Mouse (Mus musculus): ENCODE data around the gene Scamp3. TPM values are rescaled to one million over a fixed set of nuclear protein-coding genes. Genes with fewer than 3 reads are reported as not detected.

The Scamp3 gene
- polyA plus RNA-seq, 1 experiment from 2014 or later = 135 TPM

GRCm38 (mm10) chr3:89183959-89184315 is 6.7 kb downstream of the Scamp3 start:
- Histone ChIP-seq H3K9me3 (no peaks in the 10 kb centered on the region), H3K4me1 (replicated peaks) (peaks cover 33% of the 10 kb centered on the region), H3K9ac (peak overlapping the region; percentile 92), H3K36me3 (peaks cover 65% of the 10 kb centered on the region), H3K4me3 (peak overlapping the region; percentile 60), H3K27ac (replicated peaks) (peak overlapping the region; percentile 92), H3K4me2 (peak overlapping the region; percentile 99), H3K27me3 (no peaks in the 10 kb centered on the region)
- WGBS = 75% methylated on average over 6 of the region's 6 CpGs
- no peak for ATAC-seq (ENCODE audit: low read depth)

- no peak for ATAC-seq (ENCODE audit: low read depth)
- H3K9me3 ChIP-seq = no peaks in the 10 kb centered on the region
- H3K4me3 ChIP-seq = no peak overlapping the region
- H3K4me2 ChIP-seq = no peak overlapping the region
- peaks cover 29% of the 10 kb centered on the region for H3K4me1 ChIP-seq (replicated peaks)
- peak overlapping the region; percentile 5; the same call in 1 of the 2 replicates for H3K9ac ChIP-seq
- H3K27me3 ChIP-seq = no peaks in the 10 kb centered on the region
- H3K36me3 ChIP-seq = peaks cover 37% of the 10 kb centered on the region
- WGBS = 46% methylated on average over 23 of the region's 23 CpGs
- no peak overlapping the region for H3K27ac ChIP-seq (replicated peaks)
Observed at GRCm38 (mm10) chr3:89187197-89187596, 9.9 kb downstream of the Scamp3 start.

DNA sequence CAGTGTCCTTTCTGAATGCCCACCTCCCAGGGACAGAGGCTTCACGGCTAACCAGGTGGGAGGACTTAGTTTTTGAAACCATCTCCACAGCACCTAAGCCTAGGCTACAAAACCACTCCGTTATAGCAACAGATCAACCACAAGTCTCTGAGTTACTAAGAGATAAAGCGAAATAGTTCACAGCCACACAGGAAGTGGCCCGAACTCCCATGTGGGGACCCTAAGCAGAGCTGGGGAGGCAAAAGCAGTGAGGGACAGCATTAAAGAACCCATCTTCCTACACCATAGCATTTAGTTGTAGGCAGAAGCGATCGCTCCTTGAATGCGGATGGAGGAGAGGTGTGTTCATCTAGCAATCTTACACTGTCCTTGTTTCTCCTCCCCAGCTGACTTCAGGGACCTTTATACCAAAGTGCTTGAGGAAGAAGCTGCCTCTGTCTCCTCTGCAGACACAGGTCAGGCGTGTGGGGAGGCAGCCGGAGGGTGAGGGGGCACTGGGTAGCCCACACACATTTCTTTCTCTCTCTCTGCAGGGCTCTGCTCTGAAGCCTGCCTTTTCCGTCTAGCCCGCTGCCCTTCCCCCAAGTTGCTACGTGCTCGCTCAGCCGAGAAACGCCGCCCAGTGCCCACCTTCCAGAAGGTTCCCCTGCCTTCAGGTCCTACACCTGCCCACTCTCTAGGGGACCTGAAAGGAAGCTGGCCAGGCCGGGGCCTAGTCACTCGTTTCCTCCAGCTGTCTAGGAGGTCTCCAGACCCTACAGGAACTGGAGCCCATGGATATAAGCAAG is 10.6 kb downstream of the Scamp3 start:
- H3K9ac ChIP-seq = no peak overlapping the region
- peaks cover 25% of the 10 kb centered on the region for H3K4me1 ChIP-seq (replicated peaks)
- 77% methylated on average over 18 of the region's 18 CpGs for WGBS

GRCm38 (mm10) chr3:89188478-89188875 is 11.2 kb downstream of the Scamp3 start:
- no peaks in the 10 kb centered on the region for H3K27me3 ChIP-seq
- no peak overlapping the region for H3K9ac ChIP-seq
- H3K36me3 ChIP-seq = peaks cover 32% of the 10 kb centered on the region
- H3K4me2 ChIP-seq = no peak overlapping the region
- no peak overlapping the region for H3K27ac ChIP-seq (replicated peaks)
- H3K4me1 ChIP-seq (replicated peaks) = peaks cover 23% of the 10 kb centered on the region
- ATAC-seq (ENCODE audit: low read depth) = no peak
- 71% methylated on average over 12 of the region's 12 CpGs for WGBS
- no peak overlapping the region for H3K4me3 ChIP-seq
- no peaks in the 10 kb centered on the region for H3K9me3 ChIP-seq

More for the DNA sequence above, 10.6 kb downstream of the Scamp3 start:
- Histone ChIP-seq H3K36me3 (peaks cover 32% of the 10 kb centered on the region), H3K9me3 (no peaks in the 10 kb centered on the region), H3K4me3 (no peak overlapping the region), H3K27ac (replicated peaks) (no peak overlapping the region), H3K4me2 (no peak overlapping the region), H3K27me3 (no peaks in the 10 kb centered on the region)
- ATAC-seq (ENCODE audit: low read depth) = no peak

DNA sequence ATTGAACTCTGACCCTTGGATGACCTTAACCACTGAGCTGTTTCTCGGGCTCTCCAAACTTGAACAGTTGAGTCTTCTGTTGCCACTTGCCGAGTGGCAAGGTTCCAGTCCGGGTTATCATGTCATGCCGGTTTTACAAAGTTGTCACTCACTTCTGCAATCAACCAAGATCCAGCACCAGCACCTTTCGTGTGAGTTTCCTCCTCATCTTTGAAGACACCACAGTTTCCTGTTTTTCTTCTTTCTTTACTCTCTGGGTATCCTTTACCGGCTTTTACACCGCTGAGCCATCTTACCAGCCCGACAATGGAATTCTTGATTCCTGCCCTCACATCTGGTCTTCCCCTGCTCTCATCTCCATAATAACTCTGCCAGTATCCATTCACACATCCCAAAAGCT is 13.2 kb downstream of the Scamp3 start:
- no peak for ATAC-seq (ENCODE audit: low read depth)
- H3K36me3 ChIP-seq = peaks cover 32% of the 10 kb centered on the region
- 84% methylated on average over 8 of the region's 8 CpGs for WGBS

GRCm38 (mm10) chr3:89193351-89193750 is 16.1 kb downstream of the Scamp3 start:
- Histone ChIP-seq H3K36me3 (peaks cover 10% of the 10 kb centered on the region), H3K9ac (no peak overlapping the region), H3K27me3 (no peaks in the 10 kb centered on the region), H3K4me1 (replicated peaks) (peaks cover 13% of the 10 kb centered on the region), H3K4me3 (no peak overlapping the region), H3K4me2 (no peak overlapping the region), H3K27ac (replicated peaks) (no peak overlapping the region), H3K9me3 (no peaks in the 10 kb centered on the region)
- no peak for ATAC-seq (ENCODE audit: low read depth)
- 79% methylated on average over 1 of the region's 1 CpGs for WGBS

More for the DNA sequence above, 13.2 kb downstream of the Scamp3 start:
- Histone ChIP-seq H3K4me2 (no peak overlapping the region), H3K9me3 (no peaks in the 10 kb centered on the region), H3K27me3 (no peaks in the 10 kb centered on the region), H3K4me3 (no peak overlapping the region), H3K4me1 (replicated peaks) (peaks cover 4% of the 10 kb centered on the region), H3K9ac (no peak overlapping the region), H3K27ac (replicated peaks) (no peak overlapping the region)

DNA sequence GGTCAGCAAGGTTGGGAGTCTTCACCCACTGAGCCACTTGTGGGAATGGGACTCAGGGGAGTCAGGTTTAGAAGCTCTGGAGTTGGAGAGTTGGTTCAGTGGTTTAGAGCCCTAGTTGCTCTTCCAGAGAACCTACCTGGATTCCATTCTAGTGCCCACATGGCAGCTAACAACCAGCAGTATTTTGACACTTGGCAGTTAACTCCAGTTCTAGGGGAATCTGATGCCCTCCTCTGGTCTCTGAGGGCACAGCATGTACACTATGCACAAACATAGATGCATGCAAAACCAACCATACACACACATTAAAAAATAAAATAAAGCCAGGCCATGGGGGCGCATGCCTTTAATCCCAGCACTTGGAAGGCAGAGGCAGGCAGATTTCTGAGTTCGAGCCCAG is 16.6 kb downstream of the Scamp3 start:
- Histone ChIP-seq H3K27ac (replicated peaks) (no peak overlapping the region), H3K27me3 (no peaks in the 10 kb centered on the region), H3K4me1 (replicated peaks) (peaks cover 13% of the 10 kb centered on the region), H3K9ac (no peak overlapping the region), H3K9me3 (no peaks in the 10 kb centered on the region), H3K4me2 (no peak overlapping the region), H3K4me3 (no peak overlapping the region), H3K36me3 (peaks cover 5% of the 10 kb centered on the region; the same call in 1 of the 2 replicates)
- ATAC-seq (ENCODE audit: low read depth) = no peak
- 92% methylated on average over 2 of the region's 2 CpGs for WGBS

DNA sequence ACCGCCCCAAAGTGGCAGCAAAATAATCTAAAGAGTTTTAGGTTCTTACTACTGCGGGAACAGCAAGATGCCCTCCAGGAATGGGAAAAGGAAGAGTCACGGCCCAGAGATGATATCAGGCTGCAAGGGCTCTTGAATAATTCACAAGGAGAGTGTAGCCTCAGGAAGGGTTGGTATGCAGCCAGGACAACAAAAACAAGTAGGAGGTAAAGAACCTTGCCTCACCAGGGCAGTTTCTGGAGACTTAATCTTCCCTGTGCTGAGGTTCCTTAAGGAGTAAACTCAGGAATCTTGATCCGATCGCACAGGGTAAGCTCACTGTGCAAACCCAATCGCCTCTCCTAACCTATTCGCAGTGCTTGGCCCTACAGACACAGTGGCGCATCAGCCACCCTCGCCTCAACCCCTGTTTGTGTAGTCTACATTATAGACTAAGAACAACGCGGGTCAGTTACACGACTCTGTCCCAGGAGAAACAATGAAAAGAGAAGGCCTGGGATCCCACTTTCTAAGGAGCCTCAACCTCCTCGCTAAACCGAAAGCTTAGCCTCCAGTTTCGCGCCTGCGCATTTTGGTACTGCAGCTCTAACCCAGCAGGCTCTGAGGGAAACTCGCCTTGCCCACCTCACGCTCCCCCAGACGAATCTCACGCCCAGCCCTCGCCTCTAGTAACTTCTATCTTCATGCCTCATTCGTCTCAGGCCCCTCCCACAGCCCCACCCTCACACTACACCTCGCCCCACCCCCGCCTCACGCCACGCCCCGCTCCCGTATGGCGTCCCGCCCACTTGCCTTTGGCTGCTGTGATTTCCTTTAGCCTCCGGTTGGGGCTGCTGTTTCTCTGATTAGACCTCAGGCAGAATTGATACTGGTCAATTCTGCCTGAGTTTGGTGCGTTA is 19.0 kb downstream of the Scamp3 start:
- WGBS = 8% methylated on average over 33 of the region's 33 CpGs
- peak; percentile 98 for ATAC-seq (ENCODE audit: low read depth)
- H3K27me3 ChIP-seq = no peaks in the 10 kb centered on the region

GRCm38 (mm10) chr3:89199839-89200238 is 22.6 kb downstream of the Scamp3 start:
- H3K27me3 ChIP-seq = no peaks in the 10 kb centered on the region
- no peak overlapping the region for H3K27ac ChIP-seq (replicated peaks)
- H3K4me2 ChIP-seq = no peak overlapping the region
- peaks cover 24% of the 10 kb centered on the region for H3K4me1 ChIP-seq (replicated peaks)
- H3K9me3 ChIP-seq = no peaks in the 10 kb centered on the region
- no peak overlapping the region for H3K9ac ChIP-seq
- 85% methylated on average over 3 of the region's 3 CpGs for WGBS
- no peak for ATAC-seq (ENCODE audit: low read depth)
- peaks cover 10% of the 10 kb centered on the region for H3K36me3 ChIP-seq
- H3K4me3 ChIP-seq = no peak overlapping the region

More for the DNA sequence above, 19.0 kb downstream of the Scamp3 start:
- H3K36me3 ChIP-seq = no peaks in the 10 kb centered on the region
- H3K4me2 ChIP-seq = peak overlapping the region; percentile 64
- peak overlapping the region; percentile 72 for H3K9ac ChIP-seq
- H3K9me3 ChIP-seq = no peaks in the 10 kb centered on the region
- H3K4me1 ChIP-seq (replicated peaks) = peaks cover 13% of the 10 kb centered on the region
- H3K4me3 ChIP-seq = peak overlapping the region; percentile 41
- peak overlapping the region; percentile 82 for H3K27ac ChIP-seq (replicated peaks)

DNA sequence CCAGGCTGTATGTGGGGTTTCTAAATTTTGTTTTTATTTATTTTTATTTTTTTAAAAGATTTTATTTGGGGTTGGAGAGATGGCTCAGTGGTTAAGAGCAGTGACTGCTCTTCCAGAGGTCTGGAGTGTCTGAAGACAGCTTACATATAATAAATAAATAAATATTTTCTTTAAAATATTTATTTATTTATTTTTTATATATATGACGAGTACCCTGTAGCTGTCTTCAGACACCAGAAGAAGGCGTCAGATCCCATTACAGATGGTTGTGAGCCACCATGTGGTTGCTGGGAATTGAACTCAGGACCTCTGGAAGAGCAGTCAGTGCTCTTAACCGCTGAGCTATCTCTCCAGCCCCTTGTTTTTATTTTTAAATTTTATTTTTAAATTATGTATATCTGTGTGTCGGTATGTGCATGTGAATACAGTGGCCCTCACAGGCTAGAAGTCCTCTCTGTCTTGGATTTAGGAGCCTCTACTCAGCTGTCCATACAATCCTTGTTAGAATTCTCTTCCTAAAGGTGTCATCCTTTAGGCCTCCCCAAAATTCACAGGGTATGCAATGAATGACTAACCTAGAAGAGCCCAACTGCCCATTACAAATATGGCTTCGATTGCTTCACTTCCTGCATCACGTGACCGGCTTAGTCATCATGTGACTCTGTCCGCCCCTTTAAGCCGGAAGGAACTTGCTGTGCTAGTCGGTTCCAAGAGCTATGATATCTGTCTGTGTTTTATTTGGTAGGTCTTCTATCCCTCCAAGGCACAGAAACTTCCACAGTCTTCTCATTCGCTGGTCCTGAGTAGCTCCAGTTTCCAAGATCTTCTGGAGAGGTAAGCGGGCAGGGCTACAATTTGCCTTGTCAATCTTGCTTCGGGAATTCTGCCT is 25.2 kb downstream of the Scamp3 start, which contains the start of gene Gba:
Gba (plus strand) TSS at position 676 of the 889 bp plus-strand sequence.
- Histone ChIP-seq H3K27me3 (no peaks in the 10 kb centered on the region), H3K27ac (replicated peaks) (no peak within 1 kb of the TSS), H3K9me3 (no peaks in the 10 kb centered on the region), H3K36me3 (peaks cover 37% of the 10 kb centered on the region), H3K4me1 (replicated peaks) (peaks cover 11% of the 10 kb centered on the region), H3K9ac (peak within 1 kb of the TSS; percentile 76), H3K4me3 (peak within 1 kb of the TSS; percentile 54), H3K4me2 (peak within 1 kb of the TSS; percentile 73)
- peak; percentile 82 for ATAC-seq (ENCODE audit: low read depth)
- 26% methylated on average over 13 of the region's 13 CpGs for WGBS

DNA sequence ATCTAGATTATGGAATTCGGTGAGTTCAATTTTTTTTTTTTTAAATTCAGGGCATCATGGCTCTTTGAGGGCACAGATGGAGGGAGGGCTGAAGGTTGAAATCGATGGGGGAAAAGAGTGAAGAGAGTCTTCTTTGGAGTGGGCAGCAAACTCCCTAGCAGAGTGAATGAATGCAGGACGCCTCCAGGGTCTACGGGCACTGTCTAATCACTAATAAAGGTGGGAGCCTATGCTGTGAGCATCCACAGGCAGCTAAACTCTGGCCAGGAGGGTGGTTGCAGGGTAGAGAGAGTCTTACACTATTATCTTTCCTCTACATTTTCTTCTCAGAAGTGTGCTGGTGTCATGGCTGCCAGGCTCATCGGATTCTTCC is 25.9 kb downstream of the Scamp3 start:
- Histone ChIP-seq H3K27ac (replicated peaks) (no peak overlapping the region), H3K4me3 (peak overlapping the region; percentile 54), H3K4me2 (peak overlapping the region; percentile 73), H3K27me3 (no peaks in the 10 kb centered on the region), H3K36me3 (peaks cover 43% of the 10 kb centered on the region), H3K9ac (peak overlapping the region; percentile 76), H3K4me1 (replicated peaks) (peaks cover 11% of the 10 kb centered on the region), H3K9me3 (no peaks in the 10 kb centered on the region)
- ATAC-seq (ENCODE audit: low read depth) = peak; percentile 47; the same call in 1 of the 2 replicates
- WGBS = 33% methylated on average over 5 of the region's 5 CpGs

Measured in neural tube, embryonic 13.5 days (tissue).